Mouse (Mus musculus) CH12.LX (cell line): ENCODE measurements around the gene Arid5a. TPM values are rescaled to one million over a fixed set of nuclear protein-coding genes. Genes with fewer than 3 reads are reported as not detected.

Source experiments
- DNase-seq: peaks from one replicate; pipeline ENCODE4 v3.0.0-alpha.2; 2013; ENCODE audit errors: extremely low read depth
- H3K27ac ChIP-seq: 2 replicates; pipeline ENCODE4 v1.5.1; 2012; ENCODE audit warnings: low read depth, mild to moderate bottlenecking, control low read depth, moderate library complexity; ENCODE audit not compliant: insufficient read depth
- H3K27me3 ChIP-seq: replicated peaks from 2 replicates; pipeline ENCODE3; 2012; ENCODE audit warnings: inconsistent platforms
- H3K36me3 ChIP-seq, 2 experiments: replicated peaks in 1 of 2; 2 replicates each; pipeline versions ENCODE3 to v1.6.1; 2012; ENCODE audit warnings: inconsistent platforms in 1 of 2, low read length in 1 of 2, mild to moderate bottlenecking in 1 of 2, mixed read lengths in 1 of 2, moderate library complexity in 1 of 2; ENCODE audit not compliant: control insufficient read depth in 1 of 2, insufficient read depth in 1 of 2
- H3K4me1 ChIP-seq, 2 experiments: 2 replicates each; pipeline ENCODE4 v1.6.1; 2012; ENCODE audit warnings: inconsistent platforms in 1 of 2, moderate library complexity in 1 of 2; ENCODE audit not compliant: insufficient read depth in 2 of 2, control insufficient read depth in 1 of 2
- H3K4me2 ChIP-seq: 2 replicates; pipeline ENCODE4 v1.6.1; 2012; ENCODE audit warnings: low read depth, mild to moderate bottlenecking, control low read depth; ENCODE audit not compliant: poor library complexity, insufficient read depth, severe bottlenecking
- H3K4me3 ChIP-seq, 3 experiments: fragments of 150-350 bp in 1 of 3; sonication (generic) in 1 of 3; replicated peaks in 1 of 3; 2 replicates each; pipeline versions ENCODE3 to v1.5.1; 2011 to 2012; ENCODE audit warnings: low read depth in 2 of 3, low read length in 2 of 3, mild to moderate bottlenecking in 2 of 3, moderate library complexity in 2 of 3, control low read depth in 1 of 3, improper control_type of control experiment in 1 of 3, inconsistent platforms in 1 of 3, mixed read lengths in 1 of 3; ENCODE audit not compliant: poor library complexity in 1 of 3
- H3K79me2 ChIP-seq: replicated peaks from 2 replicates; pipeline ENCODE4 v1.6.1; 2012; ENCODE audit warnings: mild to moderate bottlenecking, moderate library complexity; ENCODE audit not compliant: control insufficient read depth, poor library complexity, insufficient read depth, severe bottlenecking; ENCODE audit errors: extremely low read depth
- H3K9ac ChIP-seq: 2 replicates; pipeline ENCODE4 v1.6.1; 2012; ENCODE audit warnings: low read depth, mild to moderate bottlenecking, control low read depth, moderate library complexity; ENCODE audit not compliant: insufficient read depth
- H3K9me3 ChIP-seq: replicated peaks from 2 replicates; pipeline ENCODE3; 2012; ENCODE audit warnings: low read length, inconsistent platforms, mixed read lengths
- E2F4 ChIP-seq: IDR thresholded peaks from 2 replicates; pipeline ENCODE4 v1.6.1; 2011; ENCODE audit warnings: low read depth, low read length, improper control_type of control experiment; ENCODE audit not compliant: insufficient replicate concordance
- ELF1 ChIP-seq: IDR thresholded peaks from 2 replicates; pipeline ENCODE4 v1.6.1; 2014; ENCODE audit warnings: low read depth, mild to moderate bottlenecking, inconsistent platforms, low read length, improper control_type of control experiment
- EP300 ChIP-seq: IDR thresholded peaks from 2 replicates; pipeline ENCODE4 v1.6.1; 2011; ENCODE audit warnings: low read length, improper control_type of control experiment
- GABPA ChIP-seq: IDR thresholded peaks from 2 replicates; pipeline ENCODE4 v1.6.1; 2012; ENCODE audit warnings: low read depth, low read length, improper control_type of control experiment, inconsistent platforms; ENCODE audit not compliant: insufficient replicate concordance
- HCFC1 ChIP-seq: IDR thresholded peaks from 2 replicates; pipeline ENCODE4 v1.6.1; 2012; ENCODE audit warnings: low read depth, mild to moderate bottlenecking, inconsistent platforms, low read length, improper control_type of control experiment
- JUND ChIP-seq: conservative IDR thresholded peaks from 2 replicates; pipeline ENCODE4 v1.6.1; 2011; ENCODE audit warnings: low read depth, low read length, improper control_type of control experiment
- KAT2A ChIP-seq: IDR thresholded peaks from 2 replicates; pipeline ENCODE4 v1.6.1; 2012; ENCODE audit warnings: low read length, improper control_type of control experiment, inconsistent platforms; ENCODE audit not compliant: insufficient replicate concordance
- MXI1 ChIP-seq: IDR thresholded peaks from 2 replicates; pipeline ENCODE4 v1.6.1; 2011; ENCODE audit warnings: mild to moderate bottlenecking, low read depth, low read length, improper control_type of control experiment
- PAX5 ChIP-seq: IDR thresholded peaks from 2 replicates; pipeline ENCODE4 v1.6.1; 2012; ENCODE audit warnings: low read length, inconsistent platforms, mixed read lengths
- TBP ChIP-seq: conservative IDR thresholded peaks from 2 replicates; pipeline ENCODE4 v1.6.1; 2011; ENCODE audit warnings: low read depth, low read length, improper control_type of control experiment
- TCF12 ChIP-seq: IDR thresholded peaks from 2 replicates; pipeline ENCODE4 v1.6.1; 2014; ENCODE audit warnings: low read depth, mild to moderate bottlenecking, inconsistent platforms, low read length, improper control_type of control experiment
- USF2 ChIP-seq: conservative IDR thresholded peaks from 2 replicates; pipeline ENCODE4 v1.6.1; 2011; ENCODE audit warnings: low read depth, low read length, improper control_type of control experiment
- ZC3H11A ChIP-seq: IDR thresholded peaks from 2 replicates; pipeline ENCODE4 v1.6.1; 2012; ENCODE audit warnings: low read depth, mild to moderate bottlenecking, inconsistent platforms, low read length, improper control_type of control experiment
- ZMIZ1 ChIP-seq: IDR thresholded peaks from 2 replicates; pipeline ENCODE4 v1.6.1; 2012; ENCODE audit warnings: low read depth, mild to moderate bottlenecking, inconsistent platforms, low read length, improper control_type of control experiment
- dilution Hi-C: fragments of 300-500 bp; cut with MboI; formaldehyde crosslinking; loops from 2 replicates; pipeline ENCODE4 v1.14.3; 2020; ENCODE audit warnings: low sequenced_read_pairs; ENCODE audit not compliant: extremely low pct_unique_long_range_greater_than_20kb, extremely low pct_ligation_motif_present
- in situ Hi-C: fragments of 300-500 bp; cut with MboI; formaldehyde crosslinking; loops from 3 replicates; pipeline ENCODE4 v1.14.3; 2019; ENCODE audit warnings: low sequenced_read_pairs, low pct_ligation_motif_present, low pct_unique_long_range_greater_than_20kb, mixed read lengths
- polyA plus RNA-seq: library from polyadenylated mRNA; unstranded; fragments of >175 nt; gene quantifications from 2 replicates; pipeline ENCODE4 v1.2.1, GENCODE M21; 2012; ENCODE audit warnings: low read depth; ENCODE audit not compliant: insufficient read length
- total RNA-seq, 2 experiments: library from RNA; depleted of rRNA; stranded (reverse); fragments of 300-350 nt in 1 of 2; fragments of >200 nt in 1 of 2; gene quantifications; 2 replicates each; pipeline ENCODE4 v1.2.3; 2012 to 2014

Arid5a gene
- total and polyA plus RNA-seq, 3 experiments = 13.2 to 19.6 (median 17.0) TPM

- no peak overlapping the region for H3K9ac ChIP-seq
- dilution Hi-C loops = no loop called here
- no peaks in the 10 kb centered on the region for H3K27me3 ChIP-seq
- DNase-seq = no peak
- H3K36me3 ChIP-seq = peaks cover 15 to 39% of the 10 kb centered on the region in 2 experiments
- H3K4me2 ChIP-seq = peak overlapping the region; percentile 83
- H3K4me1 ChIP-seq = peaks cover 13 to 61% of the 10 kb centered on the region in 2 experiments
- TF ChIP-seq GABPA = no peak
- no peak for TF ChIP-seq KAT2A
- TF ChIP-seq JUND = no peak
- TF ChIP-seq USF2 = no peak
- no peak for TF ChIP-seq PAX5
- no peak for TF ChIP-seq ZC3H11A
- H3K9me3 ChIP-seq = no peaks in the 10 kb centered on the region
- no peak overlapping the region for H3K27ac ChIP-seq
- in situ Hi-C loops = no loop called here
- H3K79me2 ChIP-seq = peaks cover 13% of the 10 kb centered on the region
- H3K4me3 ChIP-seq = peak overlapping the region in 2 of 3 experiments; percentile 64 to 73
These were observed 2.0 kb downstream of the Arid5a start for GRCm38 (mm10) chr1:36309498-36309901.

GRCm38 (mm10) chr1:36314959-36315775 is 7.6 kb downstream of the Arid5a start:
- Histone ChIP-seq H3K27ac (no peak overlapping the region), H3K79me2 (peaks cover 8% of the 10 kb centered on the region), H3K4me1 (peaks cover 5 to 44% of the 10 kb centered on the region in 2 experiments), H3K9me3 (no peaks in the 10 kb centered on the region), H3K9ac (no peak overlapping the region), H3K4me3 (peak overlapping the region in 2 of 3 experiments; percentile 7 to 54), H3K4me2 (no peak overlapping the region), H3K36me3 (peaks cover 62 to 80% of the 10 kb centered on the region in 2 experiments), H3K27me3 (no peaks in the 10 kb centered on the region)
- DNase-seq = peak; percentile 94
- in situ Hi-C loops (no loop called here), dilution Hi-C loops (no loop called here)
- TF ChIP-seq ZC3H11A (no peak), ZMIZ1 (peak; percentile 43; the same call in 1 of the 2 replicates), EP300 (no peak), MXI1 (0 out of 2 replicates have a peak, but pooled peaks have one; percentile 24), TBP (no peak), ELF1 (peak; percentile 47), HCFC1 (no peak; the same call in 1 of the 2 replicates), TCF12 (0 out of 2 replicates have a peak, but pooled peaks have one; percentile 23), E2F4 (no peak)
